Mouse (Mus musculus): ENCODE data around the gene Asic2. TPM values are rescaled to one million over a fixed set of nuclear protein-coding genes. Genes with fewer than 3 reads are reported as not detected.

The Asic2 gene
- total RNA-seq, 4 experiments from 2014 or later = 60.0 to 62.0 (median 60.9) TPM

DNA sequence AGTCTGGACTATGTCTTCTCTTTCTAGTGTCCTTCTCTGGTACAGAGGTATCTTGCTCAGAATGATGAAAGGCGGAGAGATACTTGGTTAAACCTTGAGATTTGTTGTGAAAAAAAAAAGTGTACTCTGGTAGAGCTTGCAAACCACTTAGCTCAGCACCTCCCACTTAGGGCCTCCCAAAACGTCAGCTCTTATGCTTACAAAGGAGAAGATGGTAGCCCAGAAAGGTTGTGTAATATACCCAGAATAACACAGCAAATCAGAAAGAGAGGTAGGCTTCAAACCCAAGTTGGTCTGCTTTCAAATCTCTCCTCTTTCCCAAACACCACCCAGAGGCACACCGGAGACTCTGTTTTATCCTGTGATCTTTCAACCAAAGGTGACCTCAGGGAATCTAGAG is 936.1 kb downstream of the Asic2 start:
- no peak for DNase-seq (ENCODE audit: low spot score in 2 of 2)

DNA sequence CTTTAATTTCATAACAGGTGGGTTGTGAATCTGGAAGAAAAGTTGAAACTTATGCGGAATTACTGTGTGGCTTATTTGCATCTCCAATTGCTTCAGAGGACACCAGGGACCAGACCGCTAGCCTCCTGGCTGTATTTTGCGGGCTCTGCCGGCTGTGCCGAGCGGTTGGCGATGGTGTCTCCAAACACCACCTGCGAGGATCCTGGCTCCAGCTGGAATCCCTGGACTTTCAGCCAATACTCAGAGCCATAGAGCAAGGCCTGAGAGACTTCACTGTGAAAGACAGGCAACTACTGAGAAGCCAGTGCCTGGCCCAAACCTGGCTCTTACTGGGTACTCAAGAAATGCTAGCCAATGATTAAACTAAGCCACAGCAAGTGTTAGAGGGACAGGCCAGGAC is 953.5 kb downstream of the Asic2 start:
- DNase-seq (ENCODE audit: low spot score in 2 of 2) = no peak

DNA sequence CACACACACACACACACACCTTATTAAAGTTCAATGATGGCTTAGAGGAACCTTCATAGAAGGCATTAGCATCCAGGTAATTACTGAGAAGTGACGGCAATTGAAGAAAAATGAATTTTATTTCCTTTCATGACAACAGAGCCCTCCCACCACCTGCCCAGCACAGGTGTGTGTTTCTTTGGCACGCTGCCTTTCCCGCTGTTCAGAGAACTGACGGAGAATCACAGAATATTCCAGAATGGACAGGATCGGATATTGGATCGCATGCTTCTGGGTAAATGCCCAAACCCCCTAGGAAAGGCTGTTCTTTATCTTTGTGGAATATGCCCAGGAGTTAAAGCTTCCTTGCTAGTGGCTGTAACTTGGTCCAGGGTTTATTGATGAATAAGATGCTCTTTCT is 954.8 kb downstream of the Asic2 start:
- no peak for DNase-seq (ENCODE audit: low spot score in 2 of 2)

DNA sequence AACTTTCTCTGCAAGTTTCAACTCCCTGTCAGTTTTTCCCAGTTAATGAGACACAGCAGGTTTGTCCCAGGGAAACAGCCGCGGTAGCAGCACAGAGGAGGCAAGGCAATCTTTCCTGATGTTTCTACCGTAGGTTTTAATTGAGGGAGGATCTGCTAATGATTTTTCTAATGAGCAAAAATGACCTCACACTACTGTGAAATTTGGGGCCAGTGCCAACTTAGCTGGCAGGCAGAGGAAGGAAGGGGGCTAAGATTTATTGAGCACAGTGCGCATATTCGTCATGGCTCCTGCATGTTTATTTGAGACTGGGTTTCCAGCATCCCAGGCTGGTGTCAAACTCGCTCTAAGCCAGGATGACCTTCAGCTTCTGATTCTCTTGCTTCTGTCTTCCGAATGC is 957.5 kb downstream of the Asic2 start:
- no peak for DNase-seq (ENCODE audit: low spot score in 2 of 2)

DNA sequence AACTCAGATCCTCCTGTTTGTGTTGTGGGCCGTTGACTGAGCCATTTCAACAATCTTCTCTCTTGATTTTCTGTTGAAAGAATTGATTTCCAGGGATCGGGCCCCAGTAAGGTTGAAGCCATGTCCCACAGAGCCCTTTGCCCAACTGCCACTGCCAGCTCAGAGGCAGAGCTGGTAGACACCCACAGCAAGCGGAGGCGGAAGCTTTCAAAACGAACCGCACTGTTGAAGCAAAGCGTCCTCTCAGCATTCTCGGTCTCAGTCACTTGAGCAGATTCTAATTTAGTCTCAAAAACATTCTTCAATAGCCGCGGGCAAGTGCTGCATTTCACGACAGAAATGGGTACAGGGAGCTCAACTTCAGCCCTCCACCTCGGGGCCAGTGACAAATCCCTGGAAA is 958.9 kb downstream of the Asic2 start:
- peak in 1 of 2 experiments; percentile 46 for DNase-seq (ENCODE audit: low spot score in 2 of 2)

DNA sequence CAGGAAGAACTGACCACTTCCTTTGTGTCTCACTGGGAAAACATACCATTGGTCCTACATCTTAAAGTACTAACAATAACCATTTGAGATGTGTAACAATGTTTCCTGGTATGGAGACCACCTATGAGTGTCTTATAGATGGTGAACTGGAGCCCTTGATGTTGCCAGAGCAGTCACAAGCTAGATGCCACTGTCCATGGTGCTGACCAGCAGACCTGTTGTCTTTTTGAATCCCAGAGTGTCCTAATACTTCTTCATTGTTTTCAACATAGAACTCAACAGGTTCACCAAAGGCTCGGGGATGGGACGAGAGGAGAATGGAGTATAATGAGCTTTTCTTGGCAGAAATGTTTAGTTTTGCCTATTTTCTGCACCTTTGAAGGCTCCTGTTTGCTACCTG is 962.4 kb downstream of the Asic2 start:
- no peak for DNase-seq (ENCODE audit: low spot score in 2 of 2)

DNA sequence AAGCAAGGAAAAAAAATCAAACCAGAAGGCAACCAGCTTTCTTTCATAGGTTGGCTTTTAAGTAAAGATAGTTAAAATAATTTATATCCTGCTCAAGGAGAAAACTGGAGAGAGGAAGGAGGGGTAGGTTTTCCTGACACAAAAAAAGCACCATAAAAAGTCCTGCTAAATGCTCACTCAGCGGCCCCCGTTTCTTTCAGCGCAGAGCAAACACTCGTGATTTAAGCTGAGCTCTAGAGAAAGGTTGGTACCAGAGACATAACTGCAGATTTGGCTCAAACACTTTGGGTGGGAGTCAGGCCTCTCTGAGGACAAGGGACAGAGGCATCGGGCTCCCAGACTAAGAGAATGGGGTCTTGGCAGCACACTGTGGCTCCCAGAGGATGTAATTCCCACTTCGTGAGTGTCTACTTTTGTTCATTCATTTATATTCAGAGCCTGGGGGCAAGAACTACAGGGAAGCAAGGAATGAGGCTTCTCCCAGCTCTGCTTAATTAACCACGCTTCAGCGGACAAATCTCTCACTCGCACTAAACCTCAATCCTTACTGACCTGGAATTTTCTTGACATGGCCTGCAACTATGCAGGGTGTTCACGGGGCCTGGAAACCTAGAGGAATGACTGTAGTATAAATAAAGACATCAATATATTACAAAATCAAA is 965.4 kb downstream of the Asic2 start:
- no peak for DNase-seq (ENCODE audit: low spot score in 2 of 2)

DNA sequence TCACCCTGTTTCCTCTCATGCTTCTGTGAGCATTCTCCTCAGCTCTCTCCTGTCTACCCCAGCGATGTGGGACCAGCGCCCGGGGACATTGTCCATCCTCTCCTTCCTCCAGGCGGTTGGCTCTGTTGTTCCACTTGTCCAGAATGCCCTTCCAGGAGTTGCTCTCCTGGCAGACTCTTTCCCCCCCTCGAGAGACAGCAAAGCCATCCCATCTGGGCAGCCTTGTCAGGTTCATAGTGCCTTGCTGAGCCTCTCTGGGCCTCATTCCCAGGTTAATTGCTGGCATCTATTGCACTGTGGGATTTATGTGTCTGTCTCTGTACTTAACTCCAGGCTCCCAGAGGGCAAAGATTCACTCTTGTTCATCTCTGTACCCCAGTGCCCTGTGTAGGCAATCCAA is 972.6 kb downstream of the Asic2 start:
- no peak for DNase-seq (ENCODE audit: low spot score in 2 of 2)

DNA sequence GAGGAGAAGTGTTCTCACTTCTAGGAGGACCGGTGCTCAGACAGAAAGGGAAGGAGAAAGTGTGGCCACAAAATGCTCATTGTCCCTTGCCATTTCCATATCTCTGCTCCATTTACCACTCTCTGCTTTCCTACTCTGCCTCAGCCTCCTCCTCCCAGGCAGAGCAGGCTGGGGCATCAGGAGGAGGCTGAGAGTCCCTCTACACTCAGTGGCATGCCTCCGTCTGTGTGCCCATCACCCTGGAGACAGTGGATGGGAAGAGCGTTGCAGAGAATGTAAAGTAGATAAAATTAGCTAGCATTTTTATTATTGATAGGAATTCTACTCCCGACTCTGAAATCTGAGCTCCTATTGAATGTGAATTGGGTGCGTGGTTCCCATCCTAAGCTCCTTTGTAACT is 984.7 kb downstream of the Asic2 start:
- DNase-seq (ENCODE audit: low spot score in 2 of 2) = no peak

DNA sequence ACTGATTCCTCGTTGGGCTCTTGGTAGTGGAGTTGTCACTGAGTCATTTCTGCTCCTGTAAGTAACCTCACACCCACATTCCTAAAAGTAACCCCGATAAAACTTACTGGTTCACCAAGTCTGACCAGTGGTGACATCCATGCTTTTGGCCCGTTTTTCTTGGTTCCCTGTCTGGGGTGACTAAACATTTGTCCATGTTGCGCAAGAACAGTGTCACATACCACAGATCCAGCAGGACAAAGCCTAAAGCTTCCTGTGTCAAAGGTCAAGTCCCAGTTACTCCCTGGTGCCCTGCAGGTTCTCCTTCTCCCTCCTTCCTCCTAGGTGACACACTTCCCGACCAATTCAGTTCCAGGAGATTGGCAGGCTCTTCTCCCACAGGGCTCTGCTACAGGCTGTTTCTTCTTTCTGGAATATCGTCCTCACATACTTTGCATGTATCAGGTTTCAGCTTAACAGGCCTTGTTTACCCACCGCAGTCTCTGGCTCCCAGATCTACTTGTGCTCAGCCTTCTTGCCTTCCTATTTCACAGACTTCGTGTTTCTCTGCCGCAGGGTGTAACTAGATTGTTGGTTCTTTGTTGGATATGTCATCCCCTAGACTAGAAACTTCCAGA is 991.9 kb downstream of the Asic2 start:
- DNase-seq (ENCODE audit: low spot score in 2 of 2) = no peak

DNA sequence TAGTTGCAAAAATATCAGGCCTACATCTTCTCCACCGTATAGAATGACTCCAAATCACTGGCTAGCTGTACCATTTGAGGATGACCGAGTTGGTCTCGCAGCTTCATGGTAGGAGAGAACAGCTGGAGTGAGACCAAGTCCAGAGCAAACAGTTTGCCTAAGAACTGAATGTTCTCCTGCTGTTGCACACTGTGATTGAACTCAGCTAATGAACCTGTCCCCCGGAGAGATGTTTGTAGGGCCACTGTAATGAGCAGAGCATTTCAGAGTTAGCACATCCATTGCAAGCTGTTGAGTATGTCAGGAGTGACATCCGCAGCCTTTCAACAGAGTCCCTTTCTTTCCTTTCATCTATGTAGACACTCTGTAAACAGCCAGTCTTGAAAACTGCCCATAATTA is 993.6 kb downstream of the Asic2 start:
- DNase-seq (ENCODE audit: low spot score in 2 of 2) = no peak

DNA sequence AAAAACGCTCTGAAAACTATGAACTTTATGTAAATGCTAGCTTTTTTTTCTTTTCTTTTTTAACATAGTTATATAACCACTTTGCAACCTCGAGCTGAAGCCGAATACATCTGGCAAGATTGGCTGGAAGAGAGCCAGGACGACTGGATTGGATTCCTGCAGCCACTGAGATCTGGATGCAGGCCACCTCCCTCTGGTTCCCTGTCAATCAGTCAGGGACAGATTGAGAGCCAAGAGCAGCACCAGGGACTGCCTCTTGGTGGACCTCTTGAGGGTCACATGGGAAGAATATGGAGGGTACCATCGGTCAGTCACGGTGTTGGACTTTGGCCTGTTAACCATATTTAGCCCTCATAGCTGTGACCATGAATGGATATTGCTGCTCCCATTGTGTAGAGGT is 994.3 kb downstream of the Asic2 start:
- DNase-seq (ENCODE audit: low spot score in 2 of 2) = peak in 1 of 2 experiments; percentile 67

DNA sequence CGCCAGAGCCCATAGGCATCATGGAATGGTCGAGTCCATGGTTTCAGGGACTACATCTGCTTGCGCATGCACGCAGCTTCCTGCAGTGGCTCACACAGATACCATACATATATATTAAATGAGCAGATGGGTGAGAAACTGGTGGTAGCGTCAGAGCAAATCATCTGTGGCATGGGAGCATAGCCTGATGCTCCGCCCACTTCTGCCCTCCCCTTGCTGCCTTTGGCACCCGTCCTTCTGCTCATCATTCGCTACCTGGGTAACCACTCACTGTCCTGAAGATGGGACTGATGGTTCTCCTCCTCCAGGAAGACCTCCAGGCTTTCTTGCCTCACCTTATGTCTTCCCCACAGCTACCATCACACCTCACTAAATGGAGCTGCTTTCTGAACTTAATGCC is 995.0 kb downstream of the Asic2 start:
- DNase-seq (ENCODE audit: low spot score in 2 of 2) = no peak

DNA sequence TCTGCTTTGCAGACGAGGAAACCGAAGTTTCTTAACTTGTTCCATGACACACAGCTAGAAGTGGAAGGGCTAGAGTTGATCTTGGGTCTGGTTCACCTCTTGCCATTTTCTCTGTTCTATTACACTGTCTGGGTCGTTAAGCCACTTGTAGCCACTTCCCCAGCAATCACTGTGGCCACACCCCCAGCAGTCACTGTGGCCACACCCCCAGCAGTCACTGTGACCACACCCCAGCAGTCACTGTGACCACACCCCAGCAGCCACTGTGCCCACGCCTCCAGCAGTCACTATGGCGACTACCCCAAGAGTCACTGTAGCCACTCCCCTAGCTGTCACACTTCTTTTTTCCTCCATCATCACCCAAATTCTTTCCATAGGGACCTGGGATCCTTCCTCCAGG is 1000.7 kb downstream of the Asic2 start:
- DNase-seq (ENCODE audit: low spot score in 2 of 2) = no peak

DNA sequence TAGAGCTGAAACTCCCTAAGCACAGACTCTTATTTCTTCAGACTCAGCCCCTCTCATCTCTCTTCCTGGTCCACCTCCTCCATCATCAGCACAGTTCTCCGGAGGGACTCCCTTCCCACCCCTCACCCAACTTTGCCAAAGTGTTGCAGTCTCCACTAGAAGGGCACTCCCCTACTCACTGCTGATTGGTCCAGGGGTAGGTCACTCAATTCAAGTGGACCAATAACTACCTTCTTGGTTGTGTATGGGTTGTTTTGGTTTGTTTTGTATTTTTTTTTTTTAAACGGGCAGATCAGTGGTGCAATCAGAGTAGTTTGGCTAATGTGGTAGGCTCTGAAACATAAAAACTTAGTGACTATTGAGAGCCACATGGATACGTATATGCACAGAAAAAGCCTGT is 1002.2 kb downstream of the Asic2 start:
- DNase-seq (ENCODE audit: low spot score in 2 of 2) = no peak

DNA sequence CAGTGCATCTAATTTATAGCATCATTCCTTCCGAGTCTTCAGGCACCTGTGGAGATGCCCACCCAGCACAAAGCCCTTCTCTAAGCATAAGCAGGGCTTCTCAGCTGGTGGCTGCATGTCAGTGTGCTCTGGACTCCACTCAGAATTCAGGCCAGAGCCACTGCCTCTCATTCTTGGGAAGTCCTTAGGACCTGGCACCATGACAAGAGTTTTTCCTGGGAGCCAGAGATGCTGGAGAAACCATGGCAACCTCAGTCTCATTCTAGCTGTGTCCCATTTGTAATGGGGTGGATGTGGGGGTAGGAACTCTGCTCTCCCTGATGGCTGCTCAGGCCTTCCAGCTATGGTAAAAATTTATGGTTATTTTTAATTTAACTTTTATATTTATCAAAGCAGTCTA is 1006.9 kb downstream of the Asic2 start:
- DNase-seq (ENCODE audit: low spot score in 2 of 2) = peak in 1 of 2 experiments; percentile 69

DNA sequence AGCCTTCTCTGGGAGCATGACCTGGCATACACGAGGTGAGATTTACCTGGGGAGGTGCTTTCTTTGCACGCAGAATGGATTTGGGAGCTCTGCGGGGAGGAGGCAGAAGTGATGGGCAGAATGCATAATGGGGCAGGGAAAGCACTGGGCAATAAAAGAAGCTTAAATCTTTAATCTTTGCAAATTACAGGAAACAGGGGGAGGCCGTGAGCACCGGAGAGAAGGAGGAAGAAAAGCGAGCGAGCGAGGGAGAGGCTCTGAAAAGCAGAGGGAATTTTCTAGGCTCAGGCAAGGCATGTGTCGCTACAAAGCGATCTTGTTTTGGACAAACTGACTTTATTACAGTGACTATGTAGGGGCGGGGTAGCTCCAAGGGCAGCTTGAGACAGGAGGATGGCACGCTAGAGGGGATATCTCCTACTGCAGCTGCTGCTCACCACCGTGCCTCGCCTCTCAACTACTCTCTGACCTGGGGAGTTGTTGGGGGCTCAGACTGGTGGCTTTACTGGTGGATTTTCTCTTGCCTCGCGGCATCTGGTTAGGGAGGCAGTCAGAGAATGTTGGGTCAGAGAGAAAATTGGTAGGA is 1010.1 kb downstream of the Asic2 start:
- DNase-seq (ENCODE audit: low spot score in 2 of 2) = no peak

DNA sequence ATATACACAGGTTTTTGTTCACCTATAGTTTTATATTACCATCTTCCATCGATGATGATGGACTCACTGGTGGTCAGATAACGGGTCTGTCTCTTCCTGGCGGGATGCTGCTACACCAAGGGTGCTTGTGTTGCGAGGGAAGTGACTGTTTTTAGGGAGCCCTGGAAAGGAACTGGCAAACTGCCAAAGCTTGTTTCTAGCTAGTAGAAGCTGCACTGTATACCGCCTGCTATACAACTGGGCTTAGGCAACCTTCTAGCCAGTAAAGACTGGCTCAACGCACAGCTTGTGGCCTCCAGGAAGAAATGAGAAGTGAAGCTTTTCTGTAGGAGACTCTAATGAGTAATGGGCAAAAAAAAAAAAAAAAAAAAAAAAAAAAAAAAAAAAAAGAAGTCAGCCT is 1012.3 kb downstream of the Asic2 start:
- DNase-seq (ENCODE audit: low spot score in 2 of 2) = no peak

DNA sequence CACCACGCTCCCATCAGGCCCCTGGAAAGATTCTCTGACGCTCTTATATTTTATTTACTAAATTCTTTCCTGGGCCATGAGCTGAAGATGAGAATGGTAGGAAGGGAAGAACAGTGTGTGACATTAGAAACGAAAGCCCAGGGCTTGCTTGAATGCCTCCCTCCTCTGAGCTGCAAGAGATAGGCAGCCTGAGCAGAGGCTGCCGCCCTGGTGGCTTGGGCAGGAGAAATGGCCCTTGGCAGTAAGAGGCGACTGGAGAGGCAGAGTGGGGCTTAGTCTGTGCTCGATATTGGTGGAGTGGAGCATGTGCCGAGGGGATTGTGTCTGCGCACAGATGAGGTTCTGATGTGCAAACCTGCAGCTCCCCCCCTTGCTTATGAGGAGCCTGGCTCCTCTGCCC is 1014.1 kb downstream of the Asic2 start:
- DNase-seq (ENCODE audit: low spot score in 2 of 2) = no peak

DNA sequence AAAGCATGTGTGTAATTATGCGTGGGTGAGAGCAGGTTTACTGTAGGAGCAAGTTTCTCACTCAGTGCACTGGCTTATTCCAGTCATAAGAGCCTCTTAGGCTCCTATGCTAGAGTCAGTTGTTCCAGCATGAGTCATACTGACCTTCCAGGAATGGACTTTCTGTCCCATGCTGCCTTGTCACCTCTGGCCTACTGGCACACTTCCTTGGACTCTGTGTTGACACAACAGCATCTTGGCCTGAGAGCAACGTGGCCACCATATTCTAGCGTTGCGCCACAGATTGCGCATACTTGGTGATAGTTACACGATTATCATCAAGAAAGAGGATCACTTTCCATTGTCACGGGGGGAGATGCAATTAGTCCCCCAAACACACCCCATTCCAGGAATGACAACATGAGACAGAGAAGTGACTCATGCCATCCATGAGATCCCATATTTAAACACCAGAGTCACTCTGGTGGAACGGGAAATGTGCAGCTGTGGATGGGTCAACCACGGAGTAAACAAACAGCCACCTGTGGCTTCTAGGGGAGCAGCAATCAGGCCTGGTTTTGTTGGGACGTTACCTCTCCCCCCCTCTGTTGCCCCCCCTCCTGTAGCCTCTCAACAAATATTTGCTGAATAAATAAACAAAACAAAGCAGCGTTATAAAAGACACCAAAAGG is 1019.1 kb downstream of the Asic2 start:
- no peak for DNase-seq (ENCODE audit: low spot score in 2 of 2)

DNA sequence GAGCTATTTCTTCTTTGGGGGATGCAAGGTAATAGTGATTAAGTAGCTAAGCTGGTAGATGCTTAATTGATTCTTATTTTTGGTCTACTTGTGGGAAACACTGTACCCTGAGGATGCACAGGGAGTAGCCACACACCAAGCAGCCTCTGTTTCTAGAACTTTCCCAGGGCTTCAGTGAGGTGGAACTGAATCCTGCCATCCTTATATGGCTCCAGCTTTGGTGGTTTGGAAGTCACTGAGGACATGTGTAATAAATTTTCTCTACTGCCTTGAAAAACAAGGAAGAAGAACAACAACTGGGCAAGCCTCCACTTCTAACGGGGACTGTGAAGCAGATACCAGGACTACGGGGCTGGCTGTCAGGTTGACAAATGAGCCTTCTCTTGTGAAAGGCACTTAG is 1020.2 kb downstream of the Asic2 start:
- no peak for DNase-seq (ENCODE audit: low spot score in 2 of 2)

DNA sequence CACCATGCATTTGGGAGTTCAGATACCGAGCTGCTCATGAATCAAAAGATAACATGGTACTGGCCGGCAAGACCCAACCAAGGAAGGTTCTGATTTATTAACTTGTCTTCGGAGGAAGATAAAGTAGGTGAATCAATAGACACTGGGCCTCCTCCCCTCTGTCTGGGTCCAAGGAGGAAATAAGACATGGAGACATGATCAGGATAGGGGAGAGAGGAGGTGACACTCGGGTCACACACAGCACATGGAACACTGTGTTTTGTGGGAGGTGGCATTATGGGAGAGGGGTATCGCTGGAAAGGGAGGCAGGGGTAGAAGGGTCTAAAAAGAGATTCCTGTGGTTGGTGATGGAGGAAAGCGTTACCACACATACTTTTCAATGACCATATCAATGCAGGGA is 1022.1 kb downstream of the Asic2 start:
- DNase-seq (ENCODE audit: low spot score in 2 of 2) = no peak
